Mouse (Mus musculus) stomach, embryonic 16.5 days (tissue): Measurements from ENCODE around the gene Cylc2. TPM values are rescaled to one million over a fixed set of nuclear protein-coding genes. Genes with fewer than 3 reads are reported as not detected.

Experiments
- ATAC-seq: fragments of 200-750 bp; cut with Nextera tagmentation; 2 replicates; pipeline ENCODE4 v1.8.0; 2017; ENCODE audit warnings: moderate number of reproducible peaks, moderate TSS enrichment; ENCODE audit not compliant: insufficient read depth, low FRiP score
- H3K27ac ChIP-seq: fragments of 300-500 bp; sonication (generic); 2 replicates; pipeline ENCODE4 v1.5.1; 2014; ENCODE audit warnings: low read length
- H3K27me3 ChIP-seq: fragments of 300-500 bp; sonication (generic); 2 replicates; pipeline ENCODE4 v1.6.1; 2014; ENCODE audit warnings: low read length, control low read depth, mixed read lengths; ENCODE audit not compliant: control insufficient read depth, insufficient read depth
- H3K36me3 ChIP-seq: fragments of 300-500 bp; sonication (generic); 2 replicates; pipeline ENCODE4 v1.6.1; 2014; ENCODE audit warnings: low read length; ENCODE audit not compliant: control insufficient read depth, insufficient read depth
- H3K4me1 ChIP-seq: fragments of 300-500 bp; sonication (generic); 2 replicates; pipeline ENCODE4 v1.6.1; 2014; ENCODE audit warnings: low read length, control low read depth, mixed read lengths; ENCODE audit not compliant: control insufficient read depth, insufficient read depth
- H3K4me2 ChIP-seq: fragments of 300-500 bp; sonication (generic); 2 replicates; pipeline ENCODE4 v1.6.1; 2014; ENCODE audit warnings: low read depth, low read length, mixed read lengths
- H3K4me3 ChIP-seq: fragments of 300-500 bp; sonication (generic); replicated peaks from 2 replicates; pipeline ENCODE4 v1.5.1; 2014; ENCODE audit warnings: mild to moderate bottlenecking, low read length
- H3K9ac ChIP-seq: fragments of 300-500 bp; sonication (generic); 2 replicates; pipeline ENCODE4 v1.6.1; 2014; ENCODE audit warnings: low read length
- H3K9me3 ChIP-seq: fragments of 300-500 bp; sonication (generic); replicated peaks from 2 replicates; pipeline ENCODE4 v1.6.1; 2016; ENCODE audit warnings: low read length, control low read depth; ENCODE audit not compliant: control insufficient read depth
- WGBS: fragments of 180-500 bp; shearing (Covaris S2); extraction: QIAGEN DNeasy Blood & Tissue Kit; methylation state at CpG from one replicate; pipeline ENCODE4 v1.1.7; 2014; 5-methylcytosine and 5-hydroxymethylcytosine counted together
- polyA plus RNA-seq: library from polyadenylated mRNA; unstranded; fragments of >200 nt; fragmentation: Nextera tagmentation; extraction: Ambion mirVana; gene quantifications from 2 replicates; pipeline ENCODE4 v1.2.1, GENCODE M21; 2015

Cylc2 gene
- not detected in 2 replicates for polyA plus RNA-seq

- Histone ChIP-seq H3K27ac (no peak within 1 kb of the TSS), H3K4me1 (no peaks in the 10 kb centered on the region), H3K27me3 (no peaks in the 10 kb centered on the region), H3K36me3 (no peaks in the 10 kb centered on the region), H3K4me2 (no peak within 1 kb of the TSS), H3K9ac (no peak within 1 kb of the TSS), H3K4me3 (no peak within 1 kb of the TSS), H3K9me3 (no peaks in the 10 kb centered on the region)
- no peak for ATAC-seq
- 89% methylated on average over 1 of the region's 1 CpGs for WGBS
Observed at GRCm38 (mm10) chr4:51216378-51216777, at the start of gene Cylc2. Cylc2 (plus strand) TSS chr4:51216678.
